Mouse (Mus musculus) kidney, adult 2 months (tissue): ENCODE measurements around the gene Heatr1. TPM values are rescaled to one million over a fixed set of nuclear protein-coding genes. Genes with fewer than 3 reads are reported as not detected.

Experiments
- DNase-seq: peaks from one replicate; pipeline ENCODE4 v3.0.0; 2021
- H3K27ac ChIP-seq: fragments of 200-500 bp; 2 replicates; pipeline ENCODE4 v1.5.1; 2012; ENCODE audit warnings: low read depth, low read length, control low read depth, inconsistent platforms; ENCODE audit not compliant: insufficient read depth
- H3K27me3 ChIP-seq: fragments of 200-500 bp; replicated peaks from 2 replicates; pipeline ENCODE4 v1.6.1; 2012; ENCODE audit warnings: mild to moderate bottlenecking, moderate library complexity, low read length, inconsistent platforms; ENCODE audit not compliant: control insufficient read depth, insufficient read depth
- H3K36me3 ChIP-seq: fragments of 200-500 bp; 2 replicates; pipeline ENCODE4 v1.6.1; 2012; ENCODE audit warnings: mild to moderate bottlenecking, moderate library complexity, low read length, inconsistent platforms; ENCODE audit not compliant: control insufficient read depth, insufficient read depth
- H3K4me1 ChIP-seq: fragments of 200-500 bp; 2 replicates; pipeline ENCODE4 v1.6.1; 2011; ENCODE audit warnings: low read length; ENCODE audit not compliant: control insufficient read depth, insufficient read depth
- H3K4me3 ChIP-seq: fragments of 200-500 bp; 2 replicates; pipeline ENCODE4 v1.5.1; 2011; ENCODE audit warnings: mild to moderate bottlenecking, low read depth, low read length, control low read depth; ENCODE audit not compliant: insufficient read depth
- CTCF ChIP-seq: fragments of 200-500 bp; conservative IDR thresholded peaks from 2 replicates; pipeline ENCODE4 v1.5.1; 2011; ENCODE audit warnings: low read depth, mild to moderate bottlenecking, control low read depth, low read length, moderate library complexity, mixed read lengths; ENCODE audit not compliant: insufficient read depth, insufficient read length
- POLR2A ChIP-seq: fragments of 200-500 bp; IDR thresholded peaks from one replicate; pipeline ENCODE4 v1.6.1; 2011; ENCODE audit warnings: low read depth, low read length, control low read depth
- WGBS: fragments of 180-500 bp; shearing (Covaris S2); methylation state at CpG from one replicate; pipeline ENCODE4 v1.1.7; 2018; 5-methylcytosine and 5-hydroxymethylcytosine counted together
- polyA plus RNA-seq: library from polyadenylated mRNA; depleted of rRNA; stranded (reverse); fragments of >200 nt; gene quantifications from 2 replicates; pipeline ENCODE4 v1.2.3, GENCODE M21; 2012; rRNA removed

Gene Heatr1
- 16.0 and 19.5 TPM in 2 replicates for polyA plus RNA-seq

GRCm38 (mm10) chr13:12394609-12395505, at the start of gene Heatr1:
TSS of gene Heatr1 (plus strand) at chr13:12395027.
- under 1% methylated on average over 43 of the region's 43 CpGs for WGBS
- no peaks in the 10 kb centered on the region for H3K36me3 ChIP-seq
- DNase-seq = peak; percentile 99
- H3K27ac ChIP-seq = no peak within 1 kb of the TSS
- TF ChIP-seq CTCF (no peak), POLR2A (no peak)
- H3K4me1 ChIP-seq = no peaks in the 10 kb centered on the region
- peak within 1 kb of the TSS; percentile 94 for H3K4me3 ChIP-seq
- no peaks in the 10 kb centered on the region for H3K27me3 ChIP-seq

DNA sequence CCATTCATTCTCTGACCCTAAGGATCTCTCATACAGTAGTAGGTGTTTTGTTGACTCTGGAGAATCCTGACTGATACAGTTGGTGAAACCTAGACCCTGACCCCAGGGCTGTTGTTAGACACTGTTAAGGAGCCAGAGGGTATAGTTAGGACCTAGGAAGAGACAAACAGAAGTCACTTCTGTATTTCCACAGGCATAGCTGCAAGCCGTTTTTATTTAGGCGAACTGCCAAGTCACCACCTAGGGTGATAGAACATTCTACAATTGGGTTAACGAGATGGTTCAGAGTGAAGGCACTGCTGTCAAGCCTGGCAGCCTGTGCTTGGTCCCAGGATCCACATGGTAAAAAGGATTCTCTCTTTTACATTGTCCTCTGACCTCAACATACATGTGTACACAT, 48.0 kb upstream of the Heatr1 start:
- DNase-seq = no peak
- TF ChIP-seq CTCF = no peak
- no peak for TF ChIP-seq POLR2A
- no peaks in the 10 kb centered on the region for H3K36me3 ChIP-seq
- H3K27ac ChIP-seq = no peak overlapping the region
- 71% methylated on average over 3 of the region's 3 CpGs for WGBS
- no peak overlapping the region for H3K4me3 ChIP-seq
- H3K27me3 ChIP-seq = no peaks in the 10 kb centered on the region
- H3K4me1 ChIP-seq = no peaks in the 10 kb centered on the region

DNA sequence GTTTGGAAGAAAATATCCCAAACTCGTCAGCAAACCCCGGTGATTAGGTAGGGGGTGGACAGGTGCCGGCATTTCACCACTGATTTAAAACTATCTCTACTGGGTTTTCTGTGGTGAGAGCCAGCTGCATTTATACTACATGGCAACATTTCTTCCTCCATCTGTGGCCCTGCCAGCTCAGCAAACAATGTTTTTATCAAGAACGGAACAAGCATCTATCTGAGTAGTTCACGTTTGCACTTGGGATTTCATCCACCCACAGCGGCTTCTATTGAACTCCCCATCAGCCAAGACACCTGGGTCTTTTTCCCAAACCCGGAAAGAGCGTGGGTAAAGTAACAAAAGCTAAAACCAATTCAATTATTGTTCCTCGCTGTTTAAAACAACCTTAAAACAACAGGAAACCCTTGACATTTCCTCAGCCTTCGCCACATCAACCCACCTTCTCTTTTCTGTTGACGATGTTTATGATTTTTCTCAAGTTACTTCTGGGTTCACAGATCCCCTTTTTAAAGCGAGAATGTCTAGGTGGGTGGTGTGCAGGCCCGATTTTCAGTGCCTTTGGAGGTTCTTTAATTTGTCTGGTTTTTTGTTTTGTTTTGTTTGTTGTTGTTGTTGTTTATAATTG, 45.5 kb upstream of the Heatr1 start:
- Histone ChIP-seq H3K4me1 (no peaks in the 10 kb centered on the region), H3K27ac (no peak overlapping the region), H3K27me3 (no peaks in the 10 kb centered on the region), H3K4me3 (no peak overlapping the region), H3K36me3 (no peaks in the 10 kb centered on the region)
- no peak for DNase-seq
- TF ChIP-seq POLR2A (no peak), CTCF (no peak)
- WGBS = 49% methylated on average over 13 of the region's 13 CpGs

DNA sequence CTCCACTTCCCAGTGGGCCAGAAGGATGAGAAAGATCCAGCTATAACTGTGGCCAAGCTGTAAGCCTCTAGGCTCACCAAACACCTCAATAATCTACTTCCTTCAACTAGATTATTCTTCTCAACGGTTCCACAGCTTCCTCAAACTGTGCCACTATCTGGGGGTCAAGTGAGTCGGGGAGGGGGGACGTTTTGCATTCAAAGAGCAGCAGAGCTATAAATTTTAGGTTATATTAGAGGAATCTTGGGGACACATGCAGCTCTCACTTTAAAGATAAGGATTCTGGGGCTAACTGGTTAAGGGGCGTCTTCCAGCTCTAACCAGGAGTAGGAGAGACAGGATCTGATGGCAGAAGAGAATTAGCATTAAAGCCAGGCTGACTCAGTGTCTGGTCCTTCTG, 38.6 kb upstream of the Heatr1 start:
- WGBS = 63% methylated on average over 4 of the region's 4 CpGs
- no peak overlapping the region for H3K27ac ChIP-seq

GRCm38 (mm10) chr13:12357554-12357953, 37.3 kb upstream of the Heatr1 start:
- no peak for DNase-seq
- H3K27me3 ChIP-seq = no peaks in the 10 kb centered on the region; the same call in 1 of the 2 replicates
- no peaks in the 10 kb centered on the region for H3K4me1 ChIP-seq
- 79% methylated on average over 5 of the region's 5 CpGs for WGBS
- no peaks in the 10 kb centered on the region for H3K36me3 ChIP-seq
- no peak for TF ChIP-seq POLR2A
- TF ChIP-seq CTCF = no peak
- H3K27ac ChIP-seq = no peak overlapping the region
- no peak overlapping the region for H3K4me3 ChIP-seq

More for the DNA sequence above, 38.6 kb upstream of the Heatr1 start:
- TF ChIP-seq POLR2A (no peak), CTCF (no peak)
- Histone ChIP-seq H3K4me3 (no peak overlapping the region), H3K4me1 (no peaks in the 10 kb centered on the region), H3K27me3 (no peaks in the 10 kb centered on the region; the same call in 1 of the 2 replicates), H3K36me3 (no peaks in the 10 kb centered on the region)
- DNase-seq = no peak

GRCm38 (mm10) chr13:12361486-12361885, 33.3 kb upstream of the Heatr1 start:
- Histone ChIP-seq H3K4me1 (no peaks in the 10 kb centered on the region), H3K4me3 (no peak overlapping the region), H3K36me3 (no peaks in the 10 kb centered on the region), H3K27ac (no peak overlapping the region), H3K27me3 (no peaks in the 10 kb centered on the region; the same call in 1 of the 2 replicates)
- WGBS = 75% methylated on average over 4 of the region's 4 CpGs
- no peak for TF ChIP-seq CTCF
- TF ChIP-seq POLR2A = no peak
- DNase-seq = no peak

DNA sequence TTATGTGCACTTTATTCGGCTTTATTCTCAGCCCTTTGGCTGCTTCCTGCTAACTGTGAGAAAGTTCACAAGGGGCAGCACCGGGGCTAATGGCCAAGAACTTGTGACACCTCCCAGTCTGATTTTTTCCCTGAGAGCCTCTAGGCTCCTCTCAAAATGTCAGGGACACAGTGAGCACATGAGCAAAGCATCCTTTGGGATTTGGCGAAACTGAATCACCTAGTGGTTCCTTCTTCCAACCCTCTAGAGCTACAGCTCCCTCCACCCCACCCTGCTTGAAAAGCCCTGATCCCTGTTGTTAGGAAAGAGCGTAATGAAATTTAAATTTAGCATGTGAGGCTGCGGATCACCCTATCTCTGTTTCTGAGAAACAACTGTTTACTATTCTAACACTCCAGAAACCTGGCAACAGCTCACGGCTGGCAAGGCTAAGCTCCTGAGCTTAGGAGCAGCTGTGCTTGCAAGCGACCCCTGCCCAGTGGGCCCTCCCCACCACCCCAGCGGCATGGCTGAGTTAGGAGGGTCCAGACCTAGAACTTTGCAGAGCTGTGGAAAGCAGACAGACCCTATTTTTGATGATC, 25.7 kb upstream of the Heatr1 start:
- H3K36me3 ChIP-seq = no peaks in the 10 kb centered on the region
- no peak overlapping the region for H3K27ac ChIP-seq
- H3K4me1 ChIP-seq = no peaks in the 10 kb centered on the region
- no peak overlapping the region for H3K4me3 ChIP-seq
- TF ChIP-seq POLR2A (no peak), CTCF (no peak)
- WGBS = 48% methylated on average over 8 of the region's 8 CpGs
- DNase-seq = peak; percentile 24
- no peaks in the 10 kb centered on the region for H3K27me3 ChIP-seq
